Mouse (Mus musculus): Measurements from ENCODE around the gene Itga2.

- no peak for TF ChIP-seq CTCF (IDR thresholded peaks at IDR 0.05; ENCODE audit: borderline replicate concordance, extremely low read depth, insufficient read depth, insufficient read length)
- no peak for TF ChIP-seq POLR2A (IDR thresholded peaks at IDR 0.05; ENCODE audit: borderline replicate concordance, extremely low read depth, insufficient read depth, insufficient read length, poor library complexity, severe bottlenecking)
Observed at GRCm38 (mm10) chr13:114856269-114856627, 75.7 kb downstream of the Itga2 start.

Measured in brain, embryonic 14.5 days (tissue).